Mouse (Mus musculus): ENCODE results near the gene Cox8b. TPM values are rescaled to one million over a fixed set of nuclear protein-coding genes. Genes with fewer than 3 reads are reported as not detected.
A peak's percentile ranks its signal among the peaks of the same experiment; 100 is the strongest.

Gene Cox8b
- polyA plus RNA-seq, 1 experiment: not detected

- H3K27me3 ChIP-seq (ENCODE audit: control insufficient read depth, insufficient read depth, low read length): no peaks in the 10 kb centered on the region
- no peak for DNase-seq (ENCODE audit: low read depth in 1 of 2, low spot score in 2 of 2)
- peaks cover 10% of the 10 kb centered on the region for H3K4me1 ChIP-seq (ENCODE audit: control insufficient read depth, insufficient read depth, insufficient read length)
- H3K36me3 ChIP-seq (ENCODE audit: control insufficient read depth, insufficient read depth, low read length): peaks cover 35% of the 10 kb centered on the region
- TF ChIP-seq CTCF (IDR thresholded peaks at IDR 0.05; ENCODE audit: extremely low read depth, insufficient read depth, insufficient read length, insufficient replicate concordance) (no peak), POLR2A (IDR thresholded peaks at IDR 0.05; ENCODE audit: low read depth, low read length) (no peak)
- peak within 1 kb of the TSS; percentile 86 for H3K4me3 ChIP-seq (ENCODE audit: extremely low read depth, insufficient read depth, insufficient read length)
- 17% methylated on average over 40 of the region's 40 CpGs for WGBS
- H3K27ac ChIP-seq (ENCODE audit: insufficient read depth, low read length): peak within 1 kb of the TSS; percentile 73
Measured at GRCm38 (mm10) chr7:140857550-140858505, 42.4 kb downstream of the Cox8b start, which contains the start of gene Bet1l. Bet1l (minus strand) TSS chr7:140857577.

DNA sequence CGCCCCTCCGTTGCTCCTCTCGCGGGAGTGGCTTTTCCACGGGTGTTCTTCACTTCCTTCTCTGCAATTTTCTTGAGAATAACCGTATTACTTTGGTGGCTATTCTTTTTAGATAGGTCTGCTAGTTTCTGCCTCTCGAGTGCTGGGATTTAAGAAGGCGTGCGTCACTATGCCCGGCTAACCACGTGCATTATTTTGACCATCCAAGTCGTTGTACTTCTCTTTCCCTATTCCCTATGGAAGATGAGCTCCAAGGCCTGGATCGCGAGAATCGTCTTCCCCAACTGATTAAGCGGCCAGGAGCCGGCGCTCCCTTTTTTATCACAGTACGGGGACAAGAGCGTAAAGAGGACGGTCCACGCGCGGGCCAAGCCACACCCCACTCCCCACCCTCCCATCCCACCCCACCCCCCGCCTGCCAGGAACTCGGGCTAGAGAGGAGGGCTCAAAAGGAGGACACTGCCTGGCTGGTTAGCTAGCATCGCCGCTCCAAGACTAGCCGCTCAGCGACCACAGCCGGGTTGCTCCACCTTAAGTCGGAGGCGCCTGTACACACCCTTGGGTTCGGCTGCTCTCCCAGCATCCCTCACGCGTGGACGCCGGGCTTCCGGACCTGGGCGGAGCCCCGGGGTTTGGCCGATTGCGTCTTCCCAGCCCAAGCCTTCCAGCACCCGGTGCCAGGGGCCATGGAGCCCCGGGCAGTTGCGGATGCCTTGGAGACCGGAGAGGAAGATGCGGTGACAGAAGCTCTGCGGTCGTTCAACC, 43.3 kb downstream of the Cox8b start, which contains the start of gene Ric8a:
Ric8a (plus strand) TSS at position 173 of the 765 bp plus-strand sequence.
- Histone ChIP-seq H3K4me1 (ENCODE audit: control insufficient read depth, insufficient read depth, insufficient read length) (peaks cover 10% of the 10 kb centered on the region), H3K27ac (ENCODE audit: insufficient read depth, low read length) (peak within 1 kb of the TSS; percentile 73), H3K27me3 (ENCODE audit: control insufficient read depth, insufficient read depth, low read length) (no peaks in the 10 kb centered on the region), H3K4me3 (ENCODE audit: extremely low read depth, insufficient read depth, insufficient read length) (peak within 1 kb of the TSS; percentile 86), H3K36me3 (ENCODE audit: control insufficient read depth, insufficient read depth, low read length) (peaks cover 26% of the 10 kb centered on the region)
- TF ChIP-seq POLR2A (IDR thresholded peaks at IDR 0.05; ENCODE audit: low read depth, low read length) (peak; percentile 37), CTCF (IDR thresholded peaks at IDR 0.05; ENCODE audit: extremely low read depth, insufficient read depth, insufficient read length, insufficient replicate concordance) (no peak)
- under 1% methylated on average over 50 of the region's 50 CpGs for WGBS
- peak; percentile 47 to 84 for DNase-seq (ENCODE audit: low read depth in 1 of 2, low spot score in 2 of 2)

DNA sequence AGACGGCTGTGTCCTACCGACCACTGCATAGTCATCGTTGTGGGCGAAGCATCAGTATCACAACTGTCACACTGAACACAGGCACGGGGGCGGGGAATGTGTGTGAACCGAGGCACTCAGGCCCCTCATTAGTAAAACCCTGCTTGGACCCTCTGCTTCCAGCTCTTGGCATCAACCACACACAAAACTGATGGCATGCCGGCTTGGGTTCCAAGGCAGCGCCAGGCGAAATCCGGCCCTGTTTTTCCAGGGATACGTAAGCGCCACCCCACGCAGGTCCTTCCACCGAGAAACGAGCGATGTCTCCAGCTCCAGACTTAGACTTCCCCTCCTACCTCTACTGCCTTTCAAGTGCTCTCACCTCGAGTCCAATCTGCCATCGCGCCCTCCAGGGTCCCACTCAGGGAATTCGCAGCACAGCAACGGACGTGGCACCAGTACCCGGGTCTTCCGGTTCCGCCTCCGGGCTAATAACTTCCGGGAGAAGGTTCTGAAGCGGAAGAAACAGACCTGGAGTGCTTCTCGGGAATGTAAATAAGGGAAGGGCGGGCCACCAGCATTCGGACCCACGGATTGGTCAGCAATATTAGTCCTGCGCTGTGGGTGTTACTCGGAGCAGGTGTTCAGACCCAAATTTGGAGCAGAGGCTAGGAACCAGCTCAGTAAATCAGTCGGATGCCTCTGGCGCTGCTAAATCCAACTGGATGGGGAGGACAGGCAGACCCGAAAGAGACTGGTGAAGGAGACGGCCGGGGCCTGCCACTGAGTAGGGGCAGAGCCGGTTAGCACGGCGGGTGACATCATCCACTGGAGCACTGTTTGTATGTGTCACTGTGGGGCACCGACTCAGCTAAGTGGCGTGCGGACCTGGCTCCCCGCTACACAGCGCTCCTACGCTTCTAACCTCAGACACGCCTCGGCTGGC, 44.1 kb downstream of the Cox8b start, which contains the start of gene Gm45785:
Gm45785 (minus strand) TSS at position 472 of the 925 bp plus-strand sequence.
- WGBS: under 1% methylated on average over 51 of the region's 51 CpGs
- Histone ChIP-seq H3K27me3 (ENCODE audit: control insufficient read depth, insufficient read depth, low read length) (no peaks in the 10 kb centered on the region), H3K4me3 (ENCODE audit: extremely low read depth, insufficient read depth, insufficient read length) (peak within 1 kb of the TSS; percentile 86), H3K4me1 (ENCODE audit: control insufficient read depth, insufficient read depth, insufficient read length) (peaks cover 10% of the 10 kb centered on the region), H3K27ac (ENCODE audit: insufficient read depth, low read length) (peak within 1 kb of the TSS; percentile 73), H3K36me3 (ENCODE audit: control insufficient read depth, insufficient read depth, low read length) (peaks cover 22% of the 10 kb centered on the region)
- DNase-seq (ENCODE audit: low read depth in 1 of 2, low spot score in 2 of 2): peak; percentile 47 to 74
- TF ChIP-seq POLR2A (IDR thresholded peaks at IDR 0.05; ENCODE audit: low read depth, low read length) (peak; percentile 57), CTCF (IDR thresholded peaks at IDR 0.05; ENCODE audit: extremely low read depth, insufficient read depth, insufficient read length, insufficient replicate concordance) (no peak)

- Histone ChIP-seq H3K4me3 (ENCODE audit: extremely low read depth, insufficient read depth, insufficient read length) (peak overlapping the region; percentile 86; the same call in 1 of the 2 replicates), H3K27me3 (ENCODE audit: control insufficient read depth, insufficient read depth, low read length) (no peaks in the 10 kb centered on the region), H3K27ac (ENCODE audit: insufficient read depth, low read length) (no peak overlapping the region), H3K36me3 (ENCODE audit: control insufficient read depth, insufficient read depth, low read length) (peaks cover 16% of the 10 kb centered on the region), H3K4me1 (ENCODE audit: control insufficient read depth, insufficient read depth, insufficient read length) (peaks cover 10% of the 10 kb centered on the region)
- TF ChIP-seq CTCF (IDR thresholded peaks at IDR 0.05; ENCODE audit: extremely low read depth, insufficient read depth, insufficient read length, insufficient replicate concordance) (no peak), POLR2A (IDR thresholded peaks at IDR 0.05; ENCODE audit: low read depth, low read length) (no peak)
- 71% methylated on average over 9 of the region's 9 CpGs for WGBS
- DNase-seq (ENCODE audit: low read depth in 1 of 2, low spot score in 2 of 2): no peak
Measured at GRCm38 (mm10) chr7:140855181-140855580, 45.1 kb downstream of the Cox8b start.

DNA sequence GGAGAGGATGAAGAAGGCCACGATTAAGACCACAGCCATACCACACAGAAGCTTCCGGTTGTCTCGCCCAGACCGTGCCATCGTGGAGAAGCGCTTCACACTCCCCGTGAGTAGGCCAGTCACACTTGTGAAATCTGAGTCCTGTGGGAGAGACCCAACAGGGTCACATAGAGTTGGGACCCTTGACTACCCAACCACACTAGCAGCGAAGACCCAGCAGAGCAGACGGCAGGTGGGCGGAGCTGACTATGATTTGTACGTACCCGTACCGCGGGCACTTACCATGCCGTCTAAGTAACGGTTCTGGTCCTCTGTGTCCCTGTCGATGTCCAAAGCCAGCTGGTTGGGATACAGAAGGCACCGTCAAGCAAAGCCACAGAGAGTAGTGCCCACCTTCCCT, 45.8 kb downstream of the Cox8b start:
- Histone ChIP-seq H3K4me1 (ENCODE audit: control insufficient read depth, insufficient read depth, insufficient read length) (peaks cover 10% of the 10 kb centered on the region), H3K36me3 (ENCODE audit: control insufficient read depth, insufficient read depth, low read length) (peaks cover 16% of the 10 kb centered on the region), H3K4me3 (ENCODE audit: extremely low read depth, insufficient read depth, insufficient read length) (no peak overlapping the region), H3K27me3 (ENCODE audit: control insufficient read depth, insufficient read depth, low read length) (no peaks in the 10 kb centered on the region), H3K27ac (ENCODE audit: insufficient read depth, low read length) (no peak overlapping the region)
- 91% methylated on average over 18 of the region's 18 CpGs for WGBS
- TF ChIP-seq CTCF (IDR thresholded peaks at IDR 0.05; ENCODE audit: extremely low read depth, insufficient read depth, insufficient read length, insufficient replicate concordance) (no peak), POLR2A (IDR thresholded peaks at IDR 0.05; ENCODE audit: low read depth, low read length) (no peak)
- no peak for DNase-seq (ENCODE audit: low read depth in 1 of 2, low spot score in 2 of 2)

DNA sequence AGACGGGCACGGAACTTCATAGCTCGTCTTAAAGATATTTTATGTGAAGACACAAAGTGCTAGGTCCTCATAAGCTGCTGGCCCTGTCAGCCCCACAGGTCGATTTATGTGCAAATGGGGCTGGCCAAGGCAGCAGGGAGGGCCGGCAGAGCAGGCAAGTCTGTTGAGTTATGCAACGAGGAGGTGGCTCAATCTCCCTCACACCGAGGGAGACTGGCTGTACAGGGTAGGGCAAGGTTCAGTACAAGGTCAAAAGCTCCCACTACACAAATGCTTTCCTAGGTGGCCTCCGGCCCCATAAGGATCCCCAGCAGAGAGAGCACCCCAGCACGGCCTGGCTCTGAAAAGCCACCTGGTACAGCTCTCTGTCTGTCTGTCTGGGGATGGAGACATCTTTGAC, 46.9 kb downstream of the Cox8b start:
- Histone ChIP-seq H3K4me3 (ENCODE audit: extremely low read depth, insufficient read depth, insufficient read length) (no peak overlapping the region), H3K27ac (ENCODE audit: insufficient read depth, low read length) (no peak overlapping the region), H3K27me3 (ENCODE audit: control insufficient read depth, insufficient read depth, low read length) (no peaks in the 10 kb centered on the region), H3K4me1 (ENCODE audit: control insufficient read depth, insufficient read depth, insufficient read length) (peaks cover 6% of the 10 kb centered on the region), H3K36me3 (ENCODE audit: control insufficient read depth, insufficient read depth, low read length) (peaks cover 10% of the 10 kb centered on the region)
- TF ChIP-seq CTCF (IDR thresholded peaks at IDR 0.05; ENCODE audit: extremely low read depth, insufficient read depth, insufficient read length, insufficient replicate concordance) (no peak), POLR2A (IDR thresholded peaks at IDR 0.05; ENCODE audit: low read depth, low read length) (no peak)
- DNase-seq (ENCODE audit: low read depth in 1 of 2, low spot score in 2 of 2): no peak
- 82% methylated on average over 9 of the region's 9 CpGs for WGBS

Data from spleen, adult 2 months (tissue).